Mouse (Mus musculus): ENCODE data around the gene Frmpd4.

DNA sequence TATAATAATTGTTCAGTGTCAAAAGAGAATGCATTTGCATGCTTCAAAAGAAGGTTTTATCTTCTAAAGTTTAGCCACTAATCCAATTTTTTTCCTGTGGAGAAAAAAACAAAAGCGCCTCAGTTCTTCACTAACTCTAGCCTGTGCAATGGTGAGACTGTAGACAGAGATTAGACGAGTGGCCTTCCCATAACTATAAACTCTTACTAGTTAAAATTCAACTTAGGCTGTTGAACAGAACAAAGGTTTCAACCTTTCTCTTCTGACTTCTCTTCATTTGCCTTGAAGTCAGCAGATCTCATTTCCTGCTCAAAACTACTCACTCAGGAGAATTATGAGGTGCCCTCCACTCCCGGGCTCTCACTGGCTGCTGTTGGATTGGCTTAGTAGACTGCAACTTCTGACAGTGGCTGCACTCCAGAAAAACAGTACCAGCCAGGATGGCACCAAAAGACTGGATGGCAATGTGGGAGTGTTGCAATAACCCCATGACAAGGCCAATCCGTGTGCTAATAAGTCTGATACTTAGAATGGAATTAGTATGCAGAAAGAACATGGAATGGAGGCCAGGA is 556.4 kb downstream of the Frmpd4 start:
- TF ChIP-seq POLR2A (IDR thresholded peaks at IDR 0.05; ENCODE audit: extremely low read depth, insufficient read depth, low read length): no peak
- no peak for TF ChIP-seq CTCF (IDR thresholded peaks at IDR 0.05; ENCODE audit: extremely low read depth, insufficient read depth, low read length)
